Mouse (Mus musculus) heart, embryonic 15.5 days (tissue): ENCODE measurements around the gene Olfml3. TPM values are rescaled to one million over a fixed set of nuclear protein-coding genes. Genes with fewer than 3 reads are reported as not detected.

Source experiments
- ATAC-seq: fragments of 200-750 bp; cut with Nextera tagmentation; replicated peaks from 2 replicates; pipeline ENCODE4 v1.8.0; 2017; ENCODE audit warnings: low read depth, moderate TSS enrichment; ENCODE audit not compliant: insufficient number of reproducible peaks, insufficient read depth, low FRiP score
- H3K27ac ChIP-seq: fragments of 300-500 bp; sonication (generic); 2 replicates; pipeline ENCODE4 v1.5.1; 2015; ENCODE audit warnings: mild to moderate bottlenecking, inconsistent platforms
- H3K27me3 ChIP-seq: fragments of 300-500 bp; sonication (generic); 2 replicates; pipeline ENCODE4 v1.6.1; 2015; ENCODE audit warnings: inconsistent platforms
- H3K36me3 ChIP-seq: fragments of 300-500 bp; sonication (generic); 2 replicates; pipeline ENCODE4 v1.6.1; 2015; ENCODE audit warnings: mild to moderate bottlenecking, inconsistent platforms
- H3K4me1 ChIP-seq: fragments of 300-500 bp; sonication (generic); replicated peaks from 2 replicates; pipeline ENCODE4 v1.6.1; 2015; ENCODE audit warnings: inconsistent platforms
- H3K4me2 ChIP-seq: fragments of 300-500 bp; sonication (generic); 2 replicates; pipeline ENCODE4 v1.6.1; 2015; ENCODE audit warnings: inconsistent platforms, mild to moderate bottlenecking, moderate library complexity
- H3K4me3 ChIP-seq: fragments of 300-500 bp; sonication (generic); 2 replicates; pipeline ENCODE4 v1.5.1; 2015; ENCODE audit warnings: mild to moderate bottlenecking, inconsistent platforms
- H3K9ac ChIP-seq: fragments of 300-500 bp; sonication (generic); 2 replicates; pipeline ENCODE4 v1.6.1; 2015; ENCODE audit warnings: mild to moderate bottlenecking, inconsistent platforms
- H3K9me3 ChIP-seq: fragments of 300-500 bp; sonication (generic); replicated peaks from 2 replicates; pipeline ENCODE4 v1.6.1; 2016; ENCODE audit warnings: inconsistent platforms
- WGBS: fragments of 180-500 bp; shearing (Covaris S2); methylation state at CpG from one replicate; pipeline ENCODE4 v1.1.7; 2015; ENCODE audit warnings: mixed read lengths; 5-methylcytosine and 5-hydroxymethylcytosine counted together
- polyA plus RNA-seq: library from polyadenylated mRNA; unstranded; fragments of >200 nt; fragmentation: Nextera tagmentation; extraction: Ambion mirVana; gene quantifications from 2 replicates; pipeline ENCODE4 v1.2.1, GENCODE M21; 2015

Olfml3 gene
- polyA plus RNA-seq, 1 experiment from 2014 or later: 19.5 TPM

DNA sequence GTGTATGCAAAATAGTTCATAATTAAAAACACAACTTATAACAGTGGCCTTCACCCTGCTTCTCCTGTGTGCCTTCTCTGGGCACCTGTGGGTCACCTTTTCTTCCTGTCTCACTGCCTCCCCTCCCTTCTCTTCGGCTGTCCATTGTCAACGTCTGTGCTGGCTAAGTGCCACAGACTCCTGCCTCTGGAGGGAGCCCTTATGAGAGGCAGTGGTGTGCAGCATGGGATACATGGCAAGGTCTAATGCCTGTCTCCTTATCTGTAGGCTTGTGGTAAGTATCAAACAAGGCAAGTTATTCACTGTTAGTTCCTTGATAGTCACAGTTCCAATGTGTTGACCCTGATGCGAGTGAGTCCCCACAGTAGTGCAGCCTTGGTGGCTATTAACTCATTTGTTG, 13.7 kb downstream of the Olfml3 start:
- Histone ChIP-seq H3K9me3 (no peaks in the 10 kb centered on the region), H3K27me3 (no peaks in the 10 kb centered on the region), H3K27ac (no peak overlapping the region), H3K4me3 (no peak overlapping the region), H3K9ac (no peak overlapping the region), H3K4me2 (no peak overlapping the region), H3K4me1 (0 out of 2 replicates have a peak, but pooled peaks cover 2% of the 10 kb centered on the region), H3K36me3 (no peaks in the 10 kb centered on the region)
- ATAC-seq: no peak
- WGBS: 28% methylated on average over 3 of the region's 3 CpGs

DNA sequence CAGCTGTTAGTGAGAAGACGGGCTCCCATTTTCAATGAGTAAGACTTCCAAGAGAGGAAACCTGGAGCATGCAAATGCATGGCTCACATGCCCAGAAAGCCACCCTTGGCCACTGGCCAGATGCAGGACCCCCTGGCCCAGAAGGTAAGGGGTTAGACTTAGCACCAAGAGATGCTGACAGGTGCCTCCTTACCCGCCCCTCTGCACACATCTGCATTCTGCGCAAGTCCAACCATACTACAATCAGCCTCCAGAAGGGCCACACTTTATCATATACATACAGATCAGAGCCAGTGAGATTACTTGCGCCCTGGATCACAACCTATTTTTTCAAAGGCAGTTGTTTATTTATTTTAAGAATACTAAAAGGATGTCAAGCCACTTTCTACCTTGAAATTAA, 19.1 kb downstream of the Olfml3 start:
- Histone ChIP-seq H3K27me3 (no peaks in the 10 kb centered on the region), H3K9ac (no peak overlapping the region), H3K4me3 (no peak overlapping the region), H3K9me3 (no peaks in the 10 kb centered on the region), H3K36me3 (no peaks in the 10 kb centered on the region), H3K27ac (no peak overlapping the region), H3K4me2 (no peak overlapping the region), H3K4me1 (peaks cover 7% of the 10 kb centered on the region; the same call in 1 of the 2 replicates)
- no peak for ATAC-seq
- 82% methylated on average over 4 of the region's 4 CpGs for WGBS

DNA sequence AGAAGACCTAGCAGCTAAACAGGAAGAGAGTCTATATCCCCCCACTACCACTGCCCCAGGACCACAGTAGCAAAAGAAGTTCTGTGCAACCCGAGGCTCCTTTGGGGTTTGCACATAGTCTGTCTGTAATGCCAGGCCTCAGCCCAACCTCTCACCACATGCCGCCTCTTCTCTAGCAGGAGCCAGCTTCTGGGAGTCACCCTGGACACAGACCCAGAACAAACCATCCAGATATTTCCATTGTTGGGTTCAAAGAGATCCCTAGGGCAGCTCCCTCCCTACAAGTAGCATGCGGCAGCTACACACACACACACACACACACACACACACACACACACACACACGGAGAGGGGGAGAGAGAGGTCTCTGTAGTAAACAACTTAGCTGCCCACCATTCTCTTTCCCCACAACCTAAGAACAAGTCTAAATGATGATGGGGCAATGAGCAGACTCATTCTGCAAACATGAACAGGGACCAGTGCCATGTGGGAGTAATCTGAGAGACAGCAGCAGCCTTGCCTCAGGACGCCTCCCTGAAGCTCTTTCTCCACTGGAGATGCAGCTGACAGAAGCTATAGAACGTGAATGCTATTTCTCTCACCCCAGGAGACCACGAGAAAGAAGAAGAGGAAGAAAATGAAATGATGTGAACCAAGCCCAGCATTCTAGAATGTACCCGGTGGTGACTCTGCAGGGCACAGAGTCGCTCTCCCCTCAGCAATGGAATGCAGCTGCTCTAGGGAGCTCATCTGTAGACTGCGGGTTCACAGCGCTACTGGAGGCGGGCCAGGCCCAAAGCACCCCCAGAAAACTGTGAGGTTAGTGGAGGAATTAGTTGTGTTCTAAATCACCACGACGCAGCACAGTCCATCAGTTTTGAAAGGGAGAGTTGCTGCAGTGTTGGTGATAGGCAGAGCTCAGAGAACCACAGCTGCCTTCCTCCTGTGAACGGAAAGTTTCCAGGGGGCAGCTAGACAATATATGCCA, 20.7 kb downstream of the Olfml3 start:
- Histone ChIP-seq H3K4me3 (no peak overlapping the region), H3K9me3 (no peaks in the 10 kb centered on the region), H3K27me3 (no peaks in the 10 kb centered on the region), H3K27ac (peak overlapping the region; percentile 34; the same call in 1 of the 2 replicates), H3K4me2 (no peak overlapping the region), H3K9ac (no peak overlapping the region), H3K36me3 (no peaks in the 10 kb centered on the region), H3K4me1 (peaks cover 7% of the 10 kb centered on the region; the same call in 1 of the 2 replicates)
- no peak for ATAC-seq
- WGBS: 50% methylated on average over 15 of the region's 15 CpGs

DNA sequence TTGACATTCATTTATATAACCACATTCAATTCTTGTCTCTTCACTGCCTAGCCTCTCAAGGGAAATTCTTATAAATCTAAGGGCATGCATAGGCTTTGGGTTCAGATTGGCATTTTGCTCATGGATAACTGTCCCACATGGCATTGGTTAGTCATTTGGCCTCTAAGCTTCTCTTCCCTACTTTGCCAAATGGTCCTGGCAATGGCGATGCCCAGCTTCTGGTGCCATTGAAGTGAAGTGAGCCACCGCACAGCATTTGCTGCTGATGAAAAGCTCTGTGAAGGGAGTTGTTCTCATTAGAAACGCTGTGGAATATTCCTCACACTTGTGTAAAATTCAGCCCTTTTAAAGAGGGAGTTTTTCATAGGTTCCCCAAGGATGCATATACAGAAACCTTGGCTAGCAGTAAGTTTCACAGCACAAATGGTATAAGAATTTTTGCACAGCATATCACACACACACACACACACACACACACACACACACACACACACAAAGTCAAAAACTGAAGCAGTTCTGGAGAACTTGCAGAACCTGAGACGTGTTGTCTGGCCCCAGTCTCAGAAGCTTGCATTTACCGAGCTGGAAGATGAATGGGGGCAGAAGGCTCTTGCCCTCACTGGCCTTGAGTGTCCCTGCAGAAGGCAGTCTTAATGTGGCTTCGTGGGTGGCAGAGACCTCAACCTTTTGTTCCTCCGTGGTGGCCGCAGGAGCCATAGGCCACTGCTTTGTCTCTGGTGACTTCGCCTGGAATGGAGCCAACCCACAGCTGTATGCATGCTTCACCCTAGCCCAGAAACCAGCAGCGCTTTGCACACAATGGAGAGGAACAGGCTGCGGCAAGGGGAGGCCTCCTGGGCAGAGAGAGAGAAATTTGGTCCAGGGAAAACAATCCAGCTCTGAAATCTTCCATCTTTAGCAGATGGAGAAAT, 21.8 kb downstream of the Olfml3 start:
- peaks cover 7% of the 10 kb centered on the region; the same call in 1 of the 2 replicates for H3K4me1 ChIP-seq
- no peak overlapping the region for H3K27ac ChIP-seq
- no peaks in the 10 kb centered on the region for H3K36me3 ChIP-seq
- 45% methylated on average over 11 of the region's 11 CpGs for WGBS
- H3K4me2 ChIP-seq: no peak overlapping the region
- no peak overlapping the region for H3K9ac ChIP-seq
- H3K27me3 ChIP-seq: no peaks in the 10 kb centered on the region
- H3K9me3 ChIP-seq: no peaks in the 10 kb centered on the region
- ATAC-seq: no peak; the same call in 1 of the 2 replicates
- H3K4me3 ChIP-seq: no peak overlapping the region

DNA sequence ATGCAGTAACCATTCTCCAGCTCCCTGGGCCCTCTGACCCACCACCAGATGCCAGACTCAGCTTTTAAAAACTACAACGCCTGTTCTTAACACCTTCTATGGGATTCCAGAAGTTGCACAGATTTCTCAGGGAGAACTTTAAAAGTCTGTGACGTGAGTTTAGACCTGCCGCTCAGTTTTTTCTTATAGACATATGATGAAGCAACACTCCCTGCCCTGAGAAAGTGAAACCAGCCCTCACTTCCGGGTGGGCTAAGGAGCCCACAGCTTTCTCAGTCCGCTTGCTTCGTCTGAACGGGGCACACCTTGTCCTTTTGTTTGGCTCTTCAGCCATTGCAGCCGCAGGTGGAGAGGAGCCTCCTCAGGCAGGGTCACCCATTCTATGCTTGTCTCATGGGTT, 22.9 kb downstream of the Olfml3 start:
- no peak overlapping the region for H3K4me3 ChIP-seq
- no peak overlapping the region for H3K27ac ChIP-seq
- peaks cover 7% of the 10 kb centered on the region; the same call in 1 of the 2 replicates for H3K4me1 ChIP-seq
- H3K9ac ChIP-seq: no peak overlapping the region
- no peak overlapping the region for H3K4me2 ChIP-seq
- 79% methylated on average over 8 of the region's 8 CpGs for WGBS
- ATAC-seq: no peak
- H3K9me3 ChIP-seq: no peaks in the 10 kb centered on the region
- no peaks in the 10 kb centered on the region for H3K36me3 ChIP-seq
- H3K27me3 ChIP-seq: no peaks in the 10 kb centered on the region

DNA sequence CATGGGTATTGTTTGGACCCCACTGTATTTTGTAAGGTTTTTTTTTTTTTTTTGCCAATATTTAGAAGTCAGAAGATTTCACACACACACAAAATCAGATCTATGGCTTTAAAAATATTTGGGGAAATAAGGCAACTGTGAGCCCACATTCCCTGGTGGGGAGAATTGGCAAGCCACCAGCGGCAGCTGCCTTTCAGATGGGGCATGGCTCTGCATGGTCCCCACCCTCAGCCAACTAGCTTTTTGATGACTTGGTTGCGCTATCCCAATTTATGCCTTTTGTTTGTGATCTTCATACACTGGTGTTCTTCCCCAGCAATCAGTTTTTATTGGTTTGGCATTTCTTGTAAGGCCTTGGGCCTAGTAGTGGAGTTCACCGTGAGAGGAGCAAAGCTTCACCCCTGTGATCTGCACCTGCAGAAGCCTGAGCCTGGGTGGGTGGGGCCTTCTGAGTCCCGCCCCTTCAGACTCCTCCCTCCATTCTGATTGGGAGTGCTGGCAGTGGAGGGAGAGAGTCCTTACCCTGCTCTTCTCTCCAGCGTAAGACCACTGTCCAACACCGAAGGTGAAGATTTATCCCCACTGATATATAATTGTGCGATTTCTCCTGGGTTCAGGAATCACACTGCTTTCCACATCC, 23.4 kb downstream of the Olfml3 start:
- H3K27me3 ChIP-seq: no peaks in the 10 kb centered on the region
- H3K4me3 ChIP-seq: no peak overlapping the region
- no peak overlapping the region for H3K27ac ChIP-seq
- no peak overlapping the region for H3K9ac ChIP-seq
- no peak for ATAC-seq
- H3K36me3 ChIP-seq: no peaks in the 10 kb centered on the region
- H3K4me1 ChIP-seq: peaks cover 7% of the 10 kb centered on the region
- H3K9me3 ChIP-seq: no peaks in the 10 kb centered on the region
- 65% methylated on average over 7 of the region's 7 CpGs for WGBS
- H3K4me2 ChIP-seq: no peak overlapping the region

DNA sequence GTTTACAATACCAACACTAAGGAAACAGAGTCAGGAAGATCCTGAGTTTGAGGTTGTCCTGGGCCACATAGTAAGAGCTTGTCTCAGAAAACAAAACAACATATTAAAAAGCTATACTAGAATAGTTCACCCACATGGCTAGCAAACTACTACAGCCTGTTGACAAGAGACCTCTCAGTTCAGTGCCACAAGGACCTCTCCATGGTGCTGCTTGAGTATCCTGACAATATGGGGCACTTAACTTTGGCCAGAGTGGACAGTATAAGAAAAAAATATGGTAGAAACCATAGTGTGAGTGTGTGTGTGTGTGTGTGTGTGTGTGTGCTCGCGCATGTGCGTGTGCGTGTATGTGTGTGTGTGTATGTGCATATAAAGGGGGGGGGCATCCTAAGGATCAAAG, 25.6 kb downstream of the Olfml3 start:
- Histone ChIP-seq H3K36me3 (no peaks in the 10 kb centered on the region), H3K27ac (no peak overlapping the region), H3K4me3 (no peak overlapping the region), H3K9ac (no peak overlapping the region), H3K4me2 (no peak overlapping the region), H3K4me1 (peaks cover 3% of the 10 kb centered on the region; the same call in 1 of the 2 replicates), H3K27me3 (no peaks in the 10 kb centered on the region), H3K9me3 (no peaks in the 10 kb centered on the region)
- ATAC-seq: no peak
- 89% methylated on average over 4 of the region's 4 CpGs for WGBS

DNA sequence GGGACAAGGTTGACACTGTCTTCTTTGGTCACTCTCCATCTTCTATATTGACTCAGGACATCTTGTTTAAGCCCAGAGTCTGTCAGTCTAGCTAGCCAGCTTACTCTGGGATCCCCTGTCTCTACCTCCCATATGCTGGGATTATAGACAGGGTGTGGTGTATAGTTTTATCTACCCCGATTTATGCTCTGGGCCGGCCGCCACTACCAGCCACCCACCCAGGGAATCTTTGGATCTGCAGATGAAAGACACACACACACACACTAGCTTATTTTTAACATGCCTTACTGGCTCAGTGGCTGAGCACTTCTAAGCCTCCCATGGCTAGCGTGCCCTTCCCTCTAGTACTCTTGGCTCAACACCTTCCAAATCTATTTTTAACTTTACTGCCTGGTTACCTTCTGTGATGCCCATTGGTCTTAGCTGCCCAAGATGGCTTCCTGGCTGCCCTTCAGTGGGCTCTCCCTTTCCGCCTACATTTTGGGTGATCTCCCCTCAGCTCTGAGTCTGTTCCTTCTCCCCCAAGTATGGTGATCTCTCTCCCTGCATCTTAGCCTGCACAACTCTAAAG, 28.2 kb downstream of the Olfml3 start:
- 63% methylated on average over 5 of the region's 5 CpGs for WGBS
- Histone ChIP-seq H3K27me3 (no peaks in the 10 kb centered on the region), H3K9me3 (no peaks in the 10 kb centered on the region), H3K4me2 (no peak overlapping the region), H3K36me3 (no peaks in the 10 kb centered on the region), H3K9ac (no peak overlapping the region), H3K4me1 (no peaks in the 10 kb centered on the region; the same call in 1 of the 2 replicates), H3K27ac (no peak overlapping the region), H3K4me3 (no peak overlapping the region)
- ATAC-seq: no peak

DNA sequence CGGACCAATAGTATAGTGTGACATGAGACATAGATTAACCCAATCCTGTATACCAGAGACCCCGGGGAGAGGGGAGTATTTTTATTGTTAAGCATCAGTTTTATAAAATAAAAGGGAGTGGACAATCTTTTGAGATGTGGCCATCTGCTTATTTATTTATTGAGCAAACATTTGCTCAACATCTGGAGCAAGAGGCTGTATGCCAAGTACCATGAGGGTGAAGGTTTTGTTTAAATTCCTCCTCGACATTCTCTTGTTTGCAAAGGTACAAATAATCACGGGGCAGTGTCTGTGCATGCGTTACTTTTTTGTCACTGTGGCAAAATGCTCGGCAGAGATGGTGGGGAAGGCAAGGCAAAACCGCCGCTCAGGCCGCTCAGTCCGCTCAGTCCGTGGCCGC, 32.4 kb downstream of the Olfml3 start:
- ATAC-seq: no peak
- Histone ChIP-seq H3K36me3 (no peaks in the 10 kb centered on the region), H3K9me3 (no peaks in the 10 kb centered on the region), H3K4me3 (no peak overlapping the region), H3K4me1 (no peaks in the 10 kb centered on the region; the same call in 1 of the 2 replicates), H3K27me3 (no peaks in the 10 kb centered on the region), H3K9ac (no peak overlapping the region), H3K4me2 (no peak overlapping the region), H3K27ac (no peak overlapping the region)
- WGBS: 85% methylated on average over 12 of the region's 12 CpGs

DNA sequence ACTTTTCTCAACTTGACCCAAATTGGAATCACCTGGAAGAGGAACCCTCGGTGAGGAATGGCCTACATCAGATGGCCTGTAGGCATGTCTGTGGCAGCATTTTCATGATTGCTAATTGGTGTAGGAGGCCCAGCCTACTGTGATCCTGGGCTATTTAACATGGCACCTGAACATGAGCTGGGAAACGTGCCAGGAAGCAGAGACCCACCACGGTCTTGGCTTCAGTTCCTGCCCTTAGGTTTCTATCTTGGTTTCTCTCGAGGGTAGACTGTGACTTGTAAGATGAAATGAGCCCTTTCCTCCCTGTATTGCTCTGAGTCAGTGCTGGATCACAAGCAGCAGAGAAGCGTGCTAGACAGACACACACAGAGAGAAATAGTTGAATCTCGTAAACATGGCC, 33.1 kb downstream of the Olfml3 start:
- WGBS: 63% methylated on average over 6 of the region's 6 CpGs
- H3K9ac ChIP-seq: no peak overlapping the region
- no peaks in the 10 kb centered on the region for H3K36me3 ChIP-seq
- ATAC-seq: no peak
- no peaks in the 10 kb centered on the region for H3K9me3 ChIP-seq
- no peaks in the 10 kb centered on the region; the same call in 1 of the 2 replicates for H3K4me1 ChIP-seq
- H3K4me2 ChIP-seq: no peak overlapping the region
- H3K27ac ChIP-seq: no peak overlapping the region
- no peaks in the 10 kb centered on the region for H3K27me3 ChIP-seq
- H3K4me3 ChIP-seq: no peak overlapping the region
